Mouse (Mus musculus): ENCODE measurements around the gene Sema4g. TPM values are rescaled to one million over a fixed set of nuclear protein-coding genes. Genes with fewer than 3 reads are reported as not detected.

Sema4g gene
- polyA plus RNA-seq, 2 experiments = 2.6 to 24.9 TPM

GRCm38 (mm10) chr19:45016341-45017215 is 27.7 kb downstream of the Sema4g start:
- Histone ChIP-seq H3K27me3 (ENCODE audit: control insufficient read depth, insufficient read depth, low read length) (peaks cover 2% of the 10 kb centered on the region; the same call in 1 of the 2 replicates), H3K9ac (replicated peaks) (peak overlapping the region; percentile 58), H3K36me3 (replicated peaks; ENCODE audit: control insufficient read depth, insufficient read depth, low read depth) (0 out of 2 replicates have a peak, but pooled peaks cover 2% of the 10 kb centered on the region), H3K27ac (peak overlapping the region; percentile 27; the same call in 1 of the 2 replicates), H3K9me3 (ENCODE audit: control insufficient read depth, low read length) (no peaks in the 10 kb centered on the region), H3K4me3 (ENCODE audit: insufficient read depth in 1 of 2, low read depth in 2 of 2, low read length in 2 of 2) (peak overlapping the region; percentile 63 to 73), H3K4me1 (replicated peaks; ENCODE audit: control insufficient read depth in 2 of 2, insufficient read depth in 2 of 2, low read length in 1 of 2) (peaks cover 3 to 20% of the 10 kb centered on the region in 2 experiments; a peak in 3 of 4 replicates), H3K4me2 (ENCODE audit: low read depth) (peak overlapping the region; percentile 90)
- no peak for ATAC-seq (ENCODE audit: insufficient read depth)
- no peak for DNase-seq (ENCODE audit: low read depth in 3 of 3, low spot score in 3 of 3)
- WGBS (ENCODE audit: insufficient replicate concordance) = 1% methylated on average over 18 of the region's 18 CpGs
- TF ChIP-seq EP300 (IDR thresholded peaks at IDR 0.05; ENCODE audit: low read depth) (no peak), CTCF (IDR thresholded peaks at IDR 0.05; ENCODE audit: low read depth) (no peak)

- no peak for DNase-seq (ENCODE audit: low read depth in 3 of 3, low spot score in 3 of 3)
- no peaks in the 10 kb centered on the region for H3K36me3 ChIP-seq (replicated peaks; ENCODE audit: control insufficient read depth, insufficient read depth, low read depth)
- H3K9ac ChIP-seq (replicated peaks) = no peak overlapping the region; the same call in 1 of the 2 replicates
- H3K27ac ChIP-seq = no peak overlapping the region
- H3K27me3 ChIP-seq (ENCODE audit: control insufficient read depth, insufficient read depth, low read length) = peaks cover 2% of the 10 kb centered on the region; the same call in 1 of the 2 replicates
- TF ChIP-seq EP300 (IDR thresholded peaks at IDR 0.05; ENCODE audit: low read depth) (no peak), CTCF (IDR thresholded peaks at IDR 0.05; ENCODE audit: low read depth) (peak; percentile 52)
- 1% methylated on average over 15 of the region's 27 CpGs for WGBS (ENCODE audit: insufficient replicate concordance)
- H3K4me1 ChIP-seq (replicated peaks; ENCODE audit: control insufficient read depth in 2 of 2, insufficient read depth in 2 of 2, low read length in 1 of 2) = peaks cover 3 to 20% of the 10 kb centered on the region in 2 experiments; a peak in 3 of 4 replicates
- ATAC-seq (ENCODE audit: insufficient read depth) = peak; percentile 24; the same call in 1 of the 2 replicates
- no peaks in the 10 kb centered on the region for H3K9me3 ChIP-seq (ENCODE audit: control insufficient read depth, low read length)
- peak overlapping the region; percentile 51 to 63 for H3K4me3 ChIP-seq (ENCODE audit: insufficient read depth in 1 of 2, low read depth in 2 of 2, low read length in 2 of 2)
- peak overlapping the region; percentile 90 for H3K4me2 ChIP-seq (ENCODE audit: low read depth)
These were observed 28.4 kb downstream of the Sema4g start for GRCm38 (mm10) chr19:45017216-45017771.

- H3K27ac ChIP-seq = no peak overlapping the region
These were observed 29.0 kb downstream of the Sema4g start for GRCm38 (mm10) chr19:45017909-45018308.

GRCm38 (mm10) chr19:45018351-45018831 is 29.5 kb downstream of the Sema4g start:
- peaks cover 3 to 20% of the 10 kb centered on the region in 2 experiments; a peak in 3 of 4 replicates for H3K4me1 ChIP-seq (replicated peaks; ENCODE audit: control insufficient read depth in 2 of 2, insufficient read depth in 2 of 2, low read length in 1 of 2)
- H3K27ac ChIP-seq = no peak overlapping the region
- no peaks in the 10 kb centered on the region for H3K36me3 ChIP-seq (replicated peaks; ENCODE audit: control insufficient read depth, insufficient read depth, low read depth)
- no peak for ATAC-seq (ENCODE audit: insufficient read depth)
- no peaks in the 10 kb centered on the region for H3K9me3 ChIP-seq (ENCODE audit: control insufficient read depth, low read length)
- peak overlapping the region; percentile 90 for H3K4me2 ChIP-seq (ENCODE audit: low read depth)
- 16% methylated on average over 13 of the region's 13 CpGs for WGBS (ENCODE audit: insufficient replicate concordance)
- peak overlapping the region; percentile 52 for H3K9ac ChIP-seq (replicated peaks)
- H3K4me3 ChIP-seq (ENCODE audit: insufficient read depth in 1 of 2, low read depth in 2 of 2, low read length in 2 of 2) = peak overlapping the region; percentile 51 to 63
- no peak for DNase-seq (ENCODE audit: low read depth in 3 of 3, low spot score in 3 of 3)
- TF ChIP-seq EP300 (IDR thresholded peaks at IDR 0.05; ENCODE audit: low read depth) = no peak
- H3K27me3 ChIP-seq (ENCODE audit: control insufficient read depth, insufficient read depth, low read length) = peaks cover 2% of the 10 kb centered on the region; the same call in 1 of the 2 replicates

More at GRCm38 (mm10) chr19:45017909-45018308, 29.0 kb downstream of the Sema4g start:
- Histone ChIP-seq H3K4me1 (replicated peaks; ENCODE audit: control insufficient read depth in 2 of 2, insufficient read depth in 2 of 2, low read length in 1 of 2) (peaks cover 3 to 20% of the 10 kb centered on the region in 2 experiments; a peak in 3 of 4 replicates), H3K4me3 (ENCODE audit: insufficient read depth in 1 of 2, low read depth in 2 of 2, low read length in 2 of 2) (peak overlapping the region; percentile 51 to 63), H3K9ac (replicated peaks) (peak overlapping the region; percentile 52), H3K27me3 (ENCODE audit: control insufficient read depth, insufficient read depth, low read length) (peaks cover 2% of the 10 kb centered on the region; the same call in 1 of the 2 replicates), H3K9me3 (ENCODE audit: control insufficient read depth, low read length) (no peaks in the 10 kb centered on the region), H3K36me3 (replicated peaks; ENCODE audit: control insufficient read depth, insufficient read depth, low read depth) (no peaks in the 10 kb centered on the region), H3K4me2 (ENCODE audit: low read depth) (peak overlapping the region; percentile 90)
- TF ChIP-seq EP300 (IDR thresholded peaks at IDR 0.05; ENCODE audit: low read depth) (no peak), CTCF (IDR thresholded peaks at IDR 0.05; ENCODE audit: low read depth) (no peak)
- WGBS (ENCODE audit: insufficient replicate concordance) = under 1% methylated on average over 48 of the region's 48 CpGs
- ATAC-seq (ENCODE audit: insufficient read depth) = peak; percentile 45; the same call in 1 of the 2 replicates
- DNase-seq (ENCODE audit: low read depth in 3 of 3, low spot score in 3 of 3) = no peak
